Mouse (Mus musculus) limb, embryonic 10.5 days (tissue): Measurements from ENCODE around the gene Hopx. TPM values are rescaled to one million over a fixed set of nuclear protein-coding genes. Genes with fewer than 3 reads are reported as not detected.

ENCODE experiments used
- DNase-seq: peaks from one replicate; pipeline ENCODE4 v3.0.0-alpha.2; 2017; ENCODE audit warnings: low spot score
- H3K27ac ChIP-seq: fragments of 300-500 bp; sonication (generic); 2 replicates; pipeline ENCODE4 v1.5.1; 2016; ENCODE audit warnings: mild to moderate bottlenecking
- H3K27me3 ChIP-seq: fragments of 300-500 bp; sonication (generic); 2 replicates; pipeline ENCODE4 v1.6.1; 2016; ENCODE audit warnings: low read depth, mild to moderate bottlenecking; ENCODE audit not compliant: poor library complexity, severe bottlenecking
- H3K36me3 ChIP-seq: fragments of 300-500 bp; sonication (generic); 2 replicates; pipeline ENCODE4 v1.6.1; 2016; ENCODE audit warnings: mild to moderate bottlenecking, moderate library complexity
- H3K4me1 ChIP-seq: fragments of 300-500 bp; sonication (generic); 2 replicates; pipeline ENCODE4 v1.6.1; 2016
- H3K4me3 ChIP-seq: fragments of 300-500 bp; sonication (generic); 2 replicates; pipeline ENCODE4 v1.5.1; 2016; ENCODE audit warnings: mild to moderate bottlenecking, moderate library complexity
- H3K9me3 ChIP-seq: fragments of 300-500 bp; sonication (generic); replicated peaks from 2 replicates; pipeline ENCODE4 v1.6.1; 2016; ENCODE audit warnings: mild to moderate bottlenecking
- WGBS: fragments of 180-500 bp; shearing (Covaris S2); methylation state at CpG from one replicate; pipeline ENCODE4 v1.1.7; 2016; 5-methylcytosine and 5-hydroxymethylcytosine counted together
- polyA plus RNA-seq: library from polyadenylated mRNA; unstranded; fragments of >200 nt; fragmentation: Nextera tagmentation; extraction: Ambion mirVana; gene quantifications from 2 replicates; pipeline ENCODE4 v1.2.1, GENCODE M21; 2016

The Hopx gene
- polyA plus RNA-seq, 1 experiment from 2014 or later, result not detected

DNA sequence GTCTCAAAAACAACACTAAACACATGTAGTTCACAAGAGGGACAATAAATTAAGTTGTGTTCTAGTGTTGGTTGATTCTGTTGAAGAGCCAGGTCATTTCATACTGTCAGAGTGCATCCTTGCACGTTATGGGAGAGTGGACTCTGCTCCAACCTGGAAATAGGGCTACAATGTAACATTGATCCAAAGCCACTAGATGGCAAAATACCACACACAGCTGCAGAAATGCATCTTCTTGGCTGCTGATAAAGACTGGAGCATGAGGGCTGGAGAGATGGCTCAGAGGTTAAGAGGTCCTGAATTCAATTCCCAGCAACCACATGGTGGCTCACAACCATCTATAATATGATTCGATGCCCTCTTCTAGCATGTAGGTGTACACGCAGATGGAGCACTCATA is 43.3 kb downstream of the Hopx start:
- no peak for DNase-seq
- H3K4me1 ChIP-seq, result no peaks in the 10 kb centered on the region
- no peaks in the 10 kb centered on the region for H3K9me3 ChIP-seq
- no peaks in the 10 kb centered on the region for H3K36me3 ChIP-seq
- 89% methylated on average over 3 of the region's 3 CpGs for WGBS
- H3K27me3 ChIP-seq, result no peaks in the 10 kb centered on the region
- H3K27ac ChIP-seq, result no peak overlapping the region
- H3K4me3 ChIP-seq, result no peak overlapping the region

DNA sequence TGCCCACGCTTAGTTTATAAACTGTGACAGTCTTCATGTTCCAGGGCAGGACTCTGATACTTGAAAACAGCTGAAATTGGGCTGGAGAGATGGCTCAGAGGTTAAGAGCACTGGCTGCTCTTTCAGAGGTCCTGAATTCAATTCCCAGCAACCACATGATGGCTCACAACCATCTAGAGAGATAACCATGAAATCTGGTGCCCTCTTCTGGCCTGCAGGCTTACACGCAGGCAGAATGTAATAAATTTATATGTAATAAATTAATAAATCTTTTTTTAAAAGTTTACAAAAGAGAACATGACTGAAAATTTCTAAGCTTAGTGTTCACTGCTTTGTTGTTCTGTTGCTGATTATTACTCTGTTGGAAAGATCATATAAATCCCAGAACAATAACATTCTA is 43.9 kb downstream of the Hopx start:
- Histone ChIP-seq H3K36me3 (no peaks in the 10 kb centered on the region), H3K27me3 (no peaks in the 10 kb centered on the region), H3K4me1 (no peaks in the 10 kb centered on the region), H3K27ac (no peak overlapping the region), H3K4me3 (no peak overlapping the region), H3K9me3 (no peaks in the 10 kb centered on the region)
- no peak for DNase-seq
- WGBS, result 83% methylated on average over 2 of the region's 2 CpGs

DNA sequence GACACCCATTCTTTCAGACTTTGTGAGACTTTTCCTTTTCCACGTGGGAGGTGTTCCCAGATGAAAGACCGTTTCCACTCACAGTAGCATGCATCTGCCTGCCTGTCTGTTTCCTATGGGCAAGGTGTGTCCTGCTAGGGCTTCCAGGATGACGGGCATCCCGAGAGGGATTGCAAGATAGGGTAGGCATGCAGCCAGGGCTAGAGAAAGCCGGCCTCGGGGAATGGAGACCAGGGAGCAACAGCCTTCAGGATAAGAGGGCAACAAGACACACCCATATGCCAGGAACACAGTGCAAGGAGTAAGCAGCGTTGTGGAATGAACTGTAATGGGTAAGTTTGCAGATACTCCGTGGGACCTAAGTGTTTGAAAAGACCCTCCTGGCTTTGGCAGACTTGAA is 47.6 kb downstream of the Hopx start:
- Histone ChIP-seq H3K27me3 (no peaks in the 10 kb centered on the region), H3K9me3 (no peaks in the 10 kb centered on the region)

GRCm38 (mm10) chr5:77061372-77062038 is 53.4 kb downstream of the Hopx start:
- H3K27me3 ChIP-seq, result no peaks in the 10 kb centered on the region
- no peaks in the 10 kb centered on the region for H3K36me3 ChIP-seq
- peak; percentile 76 for DNase-seq
- 35% methylated on average over 17 of the region's 17 CpGs for WGBS
- H3K4me1 ChIP-seq, result peaks cover 6% of the 10 kb centered on the region; the same call in 1 of the 2 replicates
- no peak overlapping the region for H3K27ac ChIP-seq
- H3K4me3 ChIP-seq, result no peak overlapping the region
- H3K9me3 ChIP-seq, result no peaks in the 10 kb centered on the region

More for the DNA sequence above, 47.6 kb downstream of the Hopx start:
- Histone ChIP-seq H3K36me3 (no peaks in the 10 kb centered on the region), H3K27ac (no peak overlapping the region), H3K4me1 (no peaks in the 10 kb centered on the region), H3K4me3 (no peak overlapping the region)
- DNase-seq, result no peak
- WGBS, result 87% methylated on average over 8 of the region's 8 CpGs

- peak overlapping the region; percentile 25; the same call in 1 of the 2 replicates for H3K27ac ChIP-seq
- WGBS, result 48% methylated on average over 10 of the region's 10 CpGs
- H3K9me3 ChIP-seq, result no peaks in the 10 kb centered on the region
- H3K4me3 ChIP-seq, result no peak overlapping the region
- no peaks in the 10 kb centered on the region for H3K36me3 ChIP-seq
- no peaks in the 10 kb centered on the region for H3K27me3 ChIP-seq
- DNase-seq, result no peak
- H3K4me1 ChIP-seq, result peaks cover 6% of the 10 kb centered on the region; the same call in 1 of the 2 replicates
These were observed 54.6 kb downstream of the Hopx start for GRCm38 (mm10) chr5:77060363-77060762.

DNA sequence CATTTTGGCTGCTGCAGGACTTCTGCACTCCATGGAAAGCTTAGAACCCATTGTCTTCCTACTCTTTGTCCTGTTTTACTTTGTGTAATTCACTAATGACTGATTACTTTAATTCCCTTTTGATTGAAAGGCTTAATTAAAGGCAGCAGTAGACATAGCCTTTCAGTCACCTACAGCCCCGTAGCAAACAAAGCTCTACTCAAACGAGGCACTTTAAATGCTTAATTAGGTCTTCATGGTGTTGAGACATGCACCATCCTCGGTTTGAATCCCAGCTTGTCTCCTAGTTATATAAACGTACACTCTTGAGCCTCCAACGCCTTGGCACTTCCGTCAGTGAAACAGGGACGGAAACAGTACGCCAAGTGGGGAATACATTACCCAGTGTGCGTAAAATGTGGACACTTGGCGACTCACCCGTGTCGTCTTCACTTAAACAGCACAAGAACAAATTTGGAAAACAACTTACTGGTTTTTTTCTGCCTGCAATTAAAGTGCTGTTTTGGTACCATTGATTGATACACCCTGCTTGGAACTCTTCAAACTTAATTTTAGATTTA is 58.0 kb downstream of the Hopx start:
- no peak overlapping the region for H3K27ac ChIP-seq
- H3K4me1 ChIP-seq, result peaks cover 6% of the 10 kb centered on the region; the same call in 1 of the 2 replicates
- H3K27me3 ChIP-seq, result no peaks in the 10 kb centered on the region
- no peak overlapping the region for H3K4me3 ChIP-seq
- H3K9me3 ChIP-seq, result no peaks in the 10 kb centered on the region
- WGBS, result 76% methylated on average over 12 of the region's 12 CpGs
- no peak for DNase-seq
- H3K36me3 ChIP-seq, result no peaks in the 10 kb centered on the region

GRCm38 (mm10) chr5:77052616-77053015 is 62.3 kb downstream of the Hopx start:
- no peaks in the 10 kb centered on the region for H3K9me3 ChIP-seq
- H3K4me3 ChIP-seq, result no peak overlapping the region
- no peaks in the 10 kb centered on the region for H3K27me3 ChIP-seq
- no peak overlapping the region for H3K27ac ChIP-seq
- DNase-seq, result no peak
- no peaks in the 10 kb centered on the region for H3K4me1 ChIP-seq
- no peaks in the 10 kb centered on the region for H3K36me3 ChIP-seq
- WGBS, result 92% methylated on average over 5 of the region's 5 CpGs

- H3K27me3 ChIP-seq, result no peaks in the 10 kb centered on the region
- no peaks in the 10 kb centered on the region for H3K9me3 ChIP-seq
- H3K27ac ChIP-seq, result no peak overlapping the region
- DNase-seq, result no peak
- no peaks in the 10 kb centered on the region for H3K36me3 ChIP-seq
- WGBS, result 75% methylated on average over 5 of the region's 5 CpGs
- H3K4me1 ChIP-seq, result no peaks in the 10 kb centered on the region
- H3K4me3 ChIP-seq, result no peak overlapping the region
These were observed 70.6 kb downstream of the Hopx start for GRCm38 (mm10) chr5:77044362-77044761.

- no peak for DNase-seq
- no peaks in the 10 kb centered on the region for H3K4me1 ChIP-seq
- no peaks in the 10 kb centered on the region for H3K36me3 ChIP-seq
- no peak overlapping the region for H3K27ac ChIP-seq
- no peaks in the 10 kb centered on the region for H3K9me3 ChIP-seq
- no peak overlapping the region for H3K4me3 ChIP-seq
- H3K27me3 ChIP-seq, result no peaks in the 10 kb centered on the region
These were observed 75.5 kb downstream of the Hopx start for GRCm38 (mm10) chr5:77039391-77039790.

- no peaks in the 10 kb centered on the region for H3K27me3 ChIP-seq
- no peaks in the 10 kb centered on the region for H3K36me3 ChIP-seq
- H3K27ac ChIP-seq, result no peak overlapping the region
- whole genome bisulfite sequencing, result 90% methylated on average over 10 of the region's 10 CpGs
- no peaks in the 10 kb centered on the region for H3K4me1 ChIP-seq
- DNase-seq, result no peak
- no peak overlapping the region for H3K4me3 ChIP-seq
- H3K9me3 ChIP-seq, result no peaks in the 10 kb centered on the region
These were observed 76.5 kb downstream of the Hopx start for GRCm38 (mm10) chr5:77038451-77038850.

Other genes with a start within 250 kb of the Hopx start
- 18.8 and 23.5 TPM in 2 replicates for gene Aasdh, start 209.6 kb downstream of the Hopx start, polyA plus RNA-seq
- 508 and 515 TPM in 2 replicates for gene Paics, start 163.8 kb downstream of the Hopx start, polyA plus RNA-seq
- gene Ppat, start 163.5 kb downstream of the Hopx start, polyA plus RNA-seq, result 51.2 and 62.1 TPM in 2 replicates
- 78.9 and 90.8 TPM in 2 replicates for gene Srp72, start 140.4 kb downstream of the Hopx start, polyA plus RNA-seq
- gene Arl9, start 111.1 kb downstream of the Hopx start, polyA plus RNA-seq, result not detected in 2 replicates
- gene Thegl, start 99.1 kb downstream of the Hopx start, polyA plus RNA-seq, result not detected in 2 replicates
- 0.89 and 1.4 TPM in 2 replicates for gene Spink2, start 96.3 kb upstream of the Hopx start, polyA plus RNA-seq
- gene Rest, start 150.4 kb upstream of the Hopx start, polyA plus RNA-seq, result 35.7 and 46.6 TPM in 2 replicates
- gene Noa1, start 195.0 kb upstream of the Hopx start, polyA plus RNA-seq, result 36.5 and 43.5 TPM in 2 replicates
- gene Polr2b, start 195.0 kb upstream of the Hopx start, polyA plus RNA-seq, result 86.2 and 95.9 TPM in 2 replicates